Mouse (Mus musculus) hindbrain, postnatal 0 days (tissue): ENCODE data around the gene Mapkapk3. TPM values are rescaled to one million over a fixed set of nuclear protein-coding genes. Genes with fewer than 3 reads are reported as not detected.
A peak's percentile ranks its signal among the peaks of the same experiment; 100 is the strongest.

ENCODE experiments used
- ATAC-seq: fragments of 200-750 bp; cut with Nextera tagmentation; 2 replicates; pipeline ENCODE4 v1.8.0; 2017; ENCODE audit warnings: mild to moderate bottlenecking, moderate TSS enrichment, moderate library complexity
- DNase-seq: peaks from one replicate; pipeline ENCODE4 v3.0.0-alpha.2; 2015; ENCODE audit warnings: low spot score
- H3K27ac ChIP-seq: fragments of 300-500 bp; sonication (generic); 2 replicates; pipeline ENCODE4 v1.5.1; 2014; ENCODE audit warnings: mild to moderate bottlenecking
- H3K27me3 ChIP-seq: fragments of 300-500 bp; sonication (generic); 2 replicates; pipeline ENCODE4 v1.6.1; 2014; ENCODE audit warnings: low read length, mixed read lengths; ENCODE audit not compliant: insufficient read depth
- H3K36me3 ChIP-seq: fragments of 300-500 bp; sonication (generic); 2 replicates; pipeline ENCODE4 v1.6.1; 2014; ENCODE audit warnings: low read length, mixed read lengths; ENCODE audit not compliant: insufficient read depth
- H3K4me1 ChIP-seq: fragments of 300-500 bp; sonication (generic); 2 replicates; pipeline ENCODE4 v1.6.1; 2014; ENCODE audit warnings: antibody characterized with exemption, low read length, mixed read lengths; ENCODE audit not compliant: insufficient read depth
- H3K4me2 ChIP-seq: fragments of 300-500 bp; sonication (generic); 2 replicates; pipeline ENCODE4 v1.6.1; 2014; ENCODE audit warnings: low read depth, mild to moderate bottlenecking, low read length, moderate library complexity, mixed read lengths
- H3K4me3 ChIP-seq: fragments of 300-500 bp; sonication (generic); 2 replicates; pipeline ENCODE4 v1.5.1; 2014; ENCODE audit warnings: low read length
- H3K9ac ChIP-seq: fragments of 300-500 bp; sonication (generic); replicated peaks from 2 replicates; pipeline ENCODE4 v1.6.1; 2014; ENCODE audit warnings: mild to moderate bottlenecking, low read length, moderate library complexity, mixed read lengths
- H3K9me3 ChIP-seq: fragments of 300-500 bp; sonication (generic); 2 replicates; pipeline ENCODE4 v1.6.1; 2016; ENCODE audit warnings: low read length, mixed read lengths
- CTCF ChIP-seq: IDR thresholded peaks from 2 replicates; pipeline ENCODE4 v1.5.1; 2016; ENCODE audit warnings: antibody characterized with exemption, control low read depth, low read depth
- WGBS: fragments of 180-500 bp; shearing (Covaris S2); extraction: QIAGEN DNeasy Blood & Tissue Kit; methylation state at CpG from one replicate; pipeline ENCODE4 v1.1.7; 2014; 5-methylcytosine and 5-hydroxymethylcytosine counted together
- polyA plus RNA-seq: library from polyadenylated mRNA; unstranded; fragments of >200 nt; fragmentation: Nextera tagmentation; extraction: Ambion mirVana; gene quantifications from 2 replicates; pipeline ENCODE4 v1.2.1, GENCODE M21; 2015
- total RNA-seq: library from RNA; depleted of rRNA; stranded (reverse); fragments of >200 nt; gene quantifications from 2 replicates; pipeline ENCODE4 v1.2.3, GENCODE M21; 2014

Mapkapk3 gene
- total and polyA plus RNA-seq, 2 experiments from 2014 or later = 3.0 to 3.8 TPM

DNA sequence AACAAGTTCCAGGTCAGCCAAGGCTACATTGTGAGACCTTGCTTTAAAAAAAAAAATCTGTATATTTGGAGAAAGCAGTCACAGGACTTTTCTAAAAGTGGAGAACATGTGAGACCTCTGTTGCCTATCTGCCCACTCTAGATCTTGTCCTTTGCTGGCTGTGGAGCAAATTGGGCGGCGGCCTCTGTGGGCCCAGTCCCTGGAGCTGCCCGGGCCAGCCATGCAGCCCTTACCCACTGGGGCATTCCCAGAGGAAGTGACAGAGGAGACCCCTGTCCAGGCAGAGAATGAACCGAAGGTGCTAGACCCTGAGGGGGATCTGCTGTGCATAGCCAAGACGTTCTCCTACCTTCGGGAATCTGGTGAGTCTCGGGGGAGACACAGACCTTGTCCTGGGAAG, 10.1 kb upstream of the Mapkapk3 start:
- Histone ChIP-seq H3K4me3 (no peak overlapping the region), H3K9me3 (no peaks in the 10 kb centered on the region), H3K36me3 (peaks cover 13% of the 10 kb centered on the region), H3K27ac (no peak overlapping the region), H3K4me2 (no peak overlapping the region), H3K27me3 (no peaks in the 10 kb centered on the region), H3K9ac (no peak overlapping the region), H3K4me1 (no peaks in the 10 kb centered on the region; the same call in 1 of the 2 replicates)
- no peak for ATAC-seq
- WGBS = 88% methylated on average over 7 of the region's 7 CpGs
- TF ChIP-seq CTCF = no peak
- DNase-seq = no peak

- Histone ChIP-seq H3K36me3 (peaks cover 13% of the 10 kb centered on the region), H3K4me1 (no peaks in the 10 kb centered on the region; the same call in 1 of the 2 replicates), H3K4me2 (no peak overlapping the region), H3K9me3 (no peaks in the 10 kb centered on the region), H3K27ac (no peak overlapping the region), H3K27me3 (no peaks in the 10 kb centered on the region), H3K4me3 (no peak overlapping the region), H3K9ac (no peak overlapping the region)
- no peak for DNase-seq
- whole genome bisulfite sequencing = 91% methylated on average over 6 of the region's 6 CpGs
- no peak for ATAC-seq
- no peak for TF ChIP-seq CTCF
Observed at GRCm38 (mm10) chr9:107298876-107299275, 9.2 kb upstream of the Mapkapk3 start.

DNA sequence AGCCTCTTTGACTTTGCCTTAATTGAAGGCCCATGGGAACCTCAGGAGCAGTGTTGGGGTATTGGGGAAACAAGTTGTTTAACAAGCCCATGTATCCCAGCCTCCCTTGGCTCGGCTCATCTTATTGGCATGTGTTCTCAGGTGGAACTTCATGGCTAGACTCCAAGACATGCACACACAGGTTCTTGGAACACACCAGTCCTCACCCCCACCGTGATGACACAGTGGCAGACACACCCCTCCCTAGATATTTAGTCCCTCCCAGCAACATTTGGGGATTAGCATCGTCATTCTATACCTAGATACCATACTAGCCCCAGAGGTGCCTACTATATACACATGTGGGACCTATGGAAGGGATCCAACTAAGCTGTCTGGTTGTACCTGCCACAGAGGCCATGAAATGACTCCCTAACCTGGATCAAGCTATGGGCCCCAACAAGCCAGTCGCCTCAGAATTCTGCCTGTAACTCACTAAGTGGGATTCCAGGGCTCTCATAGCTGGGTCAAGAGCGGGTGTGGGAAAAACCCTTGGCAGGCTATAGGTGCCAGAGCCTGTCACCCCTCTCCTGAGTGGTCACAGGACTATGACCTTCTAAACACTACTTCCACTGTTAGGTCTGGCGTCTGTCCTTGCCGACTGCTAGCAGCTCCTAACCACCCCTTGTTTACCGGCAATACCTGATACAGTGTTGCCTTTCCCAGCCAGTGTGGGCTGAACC, 8.5 kb upstream of the Mapkapk3 start:
- TF ChIP-seq CTCF = no peak
- ATAC-seq = no peak
- peaks cover 13% of the 10 kb centered on the region for H3K36me3 ChIP-seq
- no peak overlapping the region for H3K4me3 ChIP-seq
- H3K27ac ChIP-seq = no peak overlapping the region
- H3K9me3 ChIP-seq = no peaks in the 10 kb centered on the region
- 76% methylated on average over 8 of the region's 8 CpGs for WGBS
- H3K27me3 ChIP-seq = no peaks in the 10 kb centered on the region
- H3K9ac ChIP-seq = no peak overlapping the region
- no peak for DNase-seq
- no peaks in the 10 kb centered on the region; the same call in 1 of the 2 replicates for H3K4me1 ChIP-seq
- H3K4me2 ChIP-seq = peak overlapping the region; percentile 72; the same call in 1 of the 2 replicates

- 85% methylated on average over 4 of the region's 4 CpGs for WGBS
- no peak overlapping the region for H3K27ac ChIP-seq
- no peaks in the 10 kb centered on the region for H3K9me3 ChIP-seq
- H3K9ac ChIP-seq = no peak overlapping the region
- H3K4me3 ChIP-seq = peak overlapping the region; percentile 76
- H3K27me3 ChIP-seq = no peaks in the 10 kb centered on the region
- no peaks in the 10 kb centered on the region; the same call in 1 of the 2 replicates for H3K4me1 ChIP-seq
- DNase-seq (no peak), ATAC-seq (no peak)
- TF ChIP-seq CTCF = no peak
- peaks cover 13% of the 10 kb centered on the region for H3K36me3 ChIP-seq
- H3K4me2 ChIP-seq = peak overlapping the region; percentile 72
Observed at GRCm38 (mm10) chr9:107297658-107298057, 8.0 kb upstream of the Mapkapk3 start.

- Histone ChIP-seq H3K27me3 (no peaks in the 10 kb centered on the region), H3K4me3 (peak overlapping the region; percentile 76), H3K4me2 (peak overlapping the region; percentile 72), H3K9ac (peak overlapping the region; percentile 66), H3K9me3 (no peaks in the 10 kb centered on the region), H3K36me3 (peaks cover 11% of the 10 kb centered on the region; the same call in 1 of the 2 replicates), H3K27ac (peak overlapping the region; percentile 55; the same call in 1 of the 2 replicates), H3K4me1 (no peaks in the 10 kb centered on the region; the same call in 1 of the 2 replicates)
- no peak for TF ChIP-seq CTCF
- WGBS = 14% methylated on average over 16 of the region's 16 CpGs
- DNase-seq (no peak), ATAC-seq (no peak)
Observed at GRCm38 (mm10) chr9:107297059-107297458, 7.4 kb upstream of the Mapkapk3 start.

DNA sequence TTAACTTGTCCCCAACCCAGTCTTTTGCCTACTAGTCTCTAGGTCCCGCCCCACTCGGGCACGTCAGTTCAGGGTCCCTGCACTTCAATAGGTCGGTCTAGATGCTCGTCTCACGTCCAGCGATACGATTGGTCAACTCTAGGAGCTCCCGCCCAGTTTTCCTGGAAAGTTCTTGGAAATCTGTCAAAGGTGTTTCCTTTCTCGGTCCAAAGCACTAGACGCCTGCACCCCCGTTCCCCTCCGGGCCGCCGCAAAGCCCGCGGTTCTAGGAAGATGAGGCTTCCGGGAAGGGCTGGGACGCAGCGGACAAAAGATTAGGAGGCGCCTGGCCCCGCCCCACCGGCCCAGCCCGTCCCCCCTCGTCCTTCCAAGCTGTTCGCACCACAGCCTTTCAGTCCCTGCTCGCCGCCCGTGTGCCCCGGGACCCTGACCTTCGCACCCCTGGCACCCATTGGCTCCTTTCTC, 6.9 kb upstream of the Mapkapk3 start:
- ATAC-seq (peak; percentile 98), DNase-seq (peak; percentile 97)
- no peaks in the 10 kb centered on the region for H3K27me3 ChIP-seq
- H3K9ac ChIP-seq = peak overlapping the region; percentile 66
- H3K36me3 ChIP-seq = peaks cover 8% of the 10 kb centered on the region; the same call in 1 of the 2 replicates
- no peaks in the 10 kb centered on the region for H3K9me3 ChIP-seq
- H3K4me2 ChIP-seq = peak overlapping the region; percentile 72
- H3K4me3 ChIP-seq = peak overlapping the region; percentile 76
- peak overlapping the region; percentile 55; the same call in 1 of the 2 replicates for H3K27ac ChIP-seq
- no peak for TF ChIP-seq CTCF
- WGBS = 0% methylated on average over 31 of the region's 31 CpGs
- H3K4me1 ChIP-seq = no peaks in the 10 kb centered on the region; the same call in 1 of the 2 replicates
